Mouse (Mus musculus) liver, adult 2 months (tissue): Measurements from ENCODE around the gene Il31.

Experiments
- CTCF ChIP-seq: fragments of 200-500 bp; IDR thresholded peaks from 2 replicates; pipeline ENCODE4 v1.5.1; 2011; ENCODE audit warnings: low read depth, low read length, control low read depth
- POLR2A ChIP-seq: fragments of 200-500 bp; IDR thresholded peaks from 2 replicates; pipeline ENCODE4 v1.6.1; 2011; ENCODE audit warnings: low read length, control low read depth; ENCODE audit not compliant: insufficient read depth; ENCODE audit errors: extremely low read depth

GRCm38 (mm10) chr5:123530056-123530455 is 40.8 kb upstream of the Il31 start:
- TF ChIP-seq POLR2A (no peak), CTCF (no peak)
